Mouse (Mus musculus) megakaryocyte, embryonic 14.5 days (primary cell): ENCODE data around the gene Kcnj6.

Experiments used
- FLI1 ChIP-seq: IDR thresholded peaks from 2 replicates; pipeline ENCODE4 v1.6.1; 2012; ENCODE audit warnings: low read length, inconsistent platforms, mixed read lengths
- GATA1 ChIP-seq: IDR thresholded peaks from 3 replicates; pipeline ENCODE4 v1.6.1; 2012; ENCODE audit warnings: mixed read lengths, low read length, inconsistent platforms, borderline replicate concordance

DNA sequence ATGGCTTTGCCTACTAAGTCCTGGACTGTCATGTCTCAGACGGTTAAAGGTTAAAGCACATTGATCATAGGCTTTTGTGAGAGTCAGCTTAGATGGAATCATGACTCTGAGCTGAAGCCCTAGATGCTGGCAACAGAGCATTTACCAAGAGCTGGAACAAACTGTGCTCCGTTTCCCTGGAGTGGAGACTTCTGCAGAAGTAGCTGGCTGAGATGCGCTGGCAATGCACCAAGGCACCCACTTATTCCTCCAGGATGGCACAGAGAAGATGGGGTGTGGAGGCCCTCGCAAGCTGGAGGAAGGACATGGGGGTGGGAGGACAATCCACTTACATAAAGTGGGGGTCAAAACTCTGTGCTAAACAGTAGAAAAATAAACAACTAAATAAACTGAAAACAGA lies 91.5 kb downstream of the Kcnj6 start:
- no peak for TF ChIP-seq FLI1
- no peak for TF ChIP-seq GATA1
